Mouse (Mus musculus): ENCODE data around the gene Zfp609. TPM values are rescaled to one million over a fixed set of nuclear protein-coding genes. Genes with fewer than 3 reads are reported as not detected.
"Not testable (repeated sequence)": the region's sequence is repeated elsewhere in the genome, so short reads cannot be mapped to it uniquely, and the experiment has no call there.

Zfp609 gene
- total and polyA plus RNA-seq, 2 experiments from 2014 or later = 5.4 to 11.2 TPM

- Histone ChIP-seq H3K9ac (replicated peaks; ENCODE audit: low read length, poor library complexity, severe bottlenecking) (no peak overlapping the region), H3K9me3 (ENCODE audit: low read length) (no peaks in the 10 kb centered on the region), H3K27ac (ENCODE audit: low read depth, low read length) (no peak overlapping the region), H3K4me3 (ENCODE audit: low read depth, low read length) (no peak overlapping the region), H3K27me3 (ENCODE audit: insufficient read depth, low read length) (no peaks in the 10 kb centered on the region), H3K36me3 (ENCODE audit: insufficient read depth, low read length) (no peaks in the 10 kb centered on the region), H3K4me2 (ENCODE audit: low read depth, low read length, poor library complexity, severe bottlenecking) (no peak overlapping the region), H3K4me1 (ENCODE audit: insufficient read depth, low read length) (no peaks in the 10 kb centered on the region)
- DNase-seq (ENCODE audit: low spot score) (no peak), ATAC-seq (ENCODE audit: low FRiP score) (no peak)
- WGBS = 63% methylated on average over 5 of the region's 5 CpGs
- peak; percentile 42 for TF ChIP-seq CTCF (IDR thresholded peaks at IDR 0.05)
Observed at GRCm38 (mm10) chr9:65661029-65661428, 166.3 kb downstream of the Zfp609 start.

GRCm38 (mm10) chr9:65657218-65657617 is 170.1 kb downstream of the Zfp609 start:
- Histone ChIP-seq H3K4me1 (ENCODE audit: insufficient read depth, low read length) (no peaks in the 10 kb centered on the region), H3K27me3 (ENCODE audit: insufficient read depth, low read length) (no peaks in the 10 kb centered on the region), H3K9ac (replicated peaks; ENCODE audit: low read length, poor library complexity, severe bottlenecking) (no peak overlapping the region), H3K27ac (ENCODE audit: low read depth, low read length) (no peak overlapping the region), H3K36me3 (ENCODE audit: insufficient read depth, low read length) (no peaks in the 10 kb centered on the region), H3K4me2 (ENCODE audit: low read depth, low read length, poor library complexity, severe bottlenecking) (no peak overlapping the region), H3K4me3 (ENCODE audit: low read depth, low read length) (no peak overlapping the region), H3K9me3 (ENCODE audit: low read length) (no peaks in the 10 kb centered on the region)
- WGBS = 74% methylated on average over 3 of the region's 3 CpGs
- no peak for TF ChIP-seq CTCF (IDR thresholded peaks at IDR 0.05)
- DNase-seq (ENCODE audit: low spot score) (no peak), ATAC-seq (ENCODE audit: low FRiP score) (no peak)

GRCm38 (mm10) chr9:65655540-65655939 is 171.8 kb downstream of the Zfp609 start:
- Histone ChIP-seq H3K27me3 (ENCODE audit: insufficient read depth, low read length) (no peaks in the 10 kb centered on the region), H3K4me1 (ENCODE audit: insufficient read depth, low read length) (no peaks in the 10 kb centered on the region), H3K4me2 (ENCODE audit: low read depth, low read length, poor library complexity, severe bottlenecking) (no peak overlapping the region), H3K4me3 (ENCODE audit: low read depth, low read length) (no peak overlapping the region), H3K36me3 (ENCODE audit: insufficient read depth, low read length) (no peaks in the 10 kb centered on the region), H3K9me3 (ENCODE audit: low read length) (no peaks in the 10 kb centered on the region), H3K9ac (replicated peaks; ENCODE audit: low read length, poor library complexity, severe bottlenecking) (no peak overlapping the region), H3K27ac (ENCODE audit: low read depth, low read length) (no peak overlapping the region)
- WGBS = 85% methylated on average over 8 of the region's 8 CpGs
- ATAC-seq (ENCODE audit: low FRiP score) (no peak), DNase-seq (ENCODE audit: low spot score) (no peak)
- no peak for TF ChIP-seq CTCF (IDR thresholded peaks at IDR 0.05)

- ATAC-seq (ENCODE audit: low FRiP score) (no peak), DNase-seq (ENCODE audit: low spot score) (no peak)
- Histone ChIP-seq H3K4me2 (ENCODE audit: low read depth, low read length, poor library complexity, severe bottlenecking) (no peak overlapping the region), H3K9me3 (ENCODE audit: low read length) (no peaks in the 10 kb centered on the region), H3K9ac (replicated peaks; ENCODE audit: low read length, poor library complexity, severe bottlenecking) (no peak overlapping the region), H3K27me3 (ENCODE audit: insufficient read depth, low read length) (no peaks in the 10 kb centered on the region), H3K36me3 (ENCODE audit: insufficient read depth, low read length) (no peaks in the 10 kb centered on the region), H3K4me1 (ENCODE audit: insufficient read depth, low read length) (no peaks in the 10 kb centered on the region), H3K4me3 (ENCODE audit: low read depth, low read length) (no peak overlapping the region), H3K27ac (ENCODE audit: low read depth, low read length) (no peak overlapping the region)
- TF ChIP-seq CTCF (IDR thresholded peaks at IDR 0.05) = no peak
- 86% methylated on average over 3 of the region's 3 CpGs for WGBS
Observed at GRCm38 (mm10) chr9:65654700-65655237, 172.6 kb downstream of the Zfp609 start.

- TF ChIP-seq CTCF (IDR thresholded peaks at IDR 0.05) = no peak
- H3K4me1 ChIP-seq (ENCODE audit: insufficient read depth, low read length) = no peaks in the 10 kb centered on the region
- H3K9ac ChIP-seq (replicated peaks; ENCODE audit: low read length, poor library complexity, severe bottlenecking) = no peak overlapping the region
- no peaks in the 10 kb centered on the region for H3K27me3 ChIP-seq (ENCODE audit: insufficient read depth, low read length)
- H3K9me3 ChIP-seq (ENCODE audit: low read length) = no peaks in the 10 kb centered on the region
- H3K4me3 ChIP-seq (ENCODE audit: low read depth, low read length) = no peak overlapping the region
- no peak overlapping the region for H3K4me2 ChIP-seq (ENCODE audit: low read depth, low read length, poor library complexity, severe bottlenecking)
- H3K27ac ChIP-seq (ENCODE audit: low read depth, low read length) = no peak overlapping the region
- DNase-seq (ENCODE audit: low spot score) = no peak
- ATAC-seq (ENCODE audit: low FRiP score) = no peak
- WGBS = 97% methylated on average over 4 of the region's 4 CpGs
- H3K36me3 ChIP-seq (ENCODE audit: insufficient read depth, low read length) = no peaks in the 10 kb centered on the region
Observed at GRCm38 (mm10) chr9:65653741-65654140, 173.6 kb downstream of the Zfp609 start.

GRCm38 (mm10) chr9:65651957-65652356 is 175.4 kb downstream of the Zfp609 start:
- H3K4me3 ChIP-seq (ENCODE audit: low read depth, low read length); H3K4me1 ChIP-seq (ENCODE audit: insufficient read depth, low read length); H3K9ac ChIP-seq (replicated peaks; ENCODE audit: low read length, poor library complexity, severe bottlenecking); H3K27me3 ChIP-seq (ENCODE audit: insufficient read depth, low read length); H3K9me3 ChIP-seq (ENCODE audit: low read length); ATAC-seq (ENCODE audit: low FRiP score); H3K4me2 ChIP-seq (ENCODE audit: low read depth, low read length, poor library complexity, severe bottlenecking); H3K27ac ChIP-seq (ENCODE audit: low read depth, low read length); DNase-seq (ENCODE audit: low spot score); H3K36me3 ChIP-seq (ENCODE audit: insufficient read depth, low read length): not testable (repeated sequence)
- TF ChIP-seq CTCF (IDR thresholded peaks at IDR 0.05) = peak; percentile 49
- 96% methylated on average over 1 of the region's 1 CpGs for WGBS
